Mouse (Mus musculus) embryo, embryonic 10.5 days (tissue): ENCODE results near the gene Stub1.
A peak's percentile ranks its signal among the peaks of the same experiment; 100 is the strongest.
"Not testable (repeated sequence)": the region's sequence is repeated elsewhere in the genome, so short reads cannot be mapped to it uniquely, and the experiment has no call there.

ENCODE experiments used
- DNase-seq: peaks from one replicate; pipeline ENCODE4 v3.0.0-alpha.2; 2015; ENCODE audit warnings: low spot score

Stub1 gene

DNA sequence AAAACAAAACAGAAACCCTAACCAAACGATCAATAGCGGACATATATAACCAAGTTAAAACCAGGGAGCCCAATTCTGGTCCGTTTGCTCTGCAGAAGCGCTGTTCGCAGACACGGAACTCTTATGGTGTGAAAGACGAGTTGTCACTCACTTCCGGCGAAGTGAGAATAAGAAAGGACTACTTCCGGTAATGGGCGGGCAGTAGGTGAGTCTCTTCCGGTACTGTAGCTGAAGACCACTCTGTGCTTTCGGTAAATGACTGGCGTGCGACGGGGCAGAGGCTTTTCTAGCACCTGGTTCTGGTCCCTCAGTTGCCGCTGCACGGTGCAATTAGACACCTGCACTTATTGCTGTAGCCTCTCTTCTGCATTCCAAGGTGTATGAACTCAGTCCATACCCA lies 9.8 kb downstream of the Stub1 start, which contains the start of gene Wdr24:
TSS of gene Wdr24 (plus strand) at position 176 of the 400 bp plus-strand sequence.
- peak; percentile 95 for DNase-seq

- no peak for DNase-seq
Observed at GRCm38 (mm10) chr17:25818851-25819780, 14.1 kb downstream of the Stub1 start.

DNA sequence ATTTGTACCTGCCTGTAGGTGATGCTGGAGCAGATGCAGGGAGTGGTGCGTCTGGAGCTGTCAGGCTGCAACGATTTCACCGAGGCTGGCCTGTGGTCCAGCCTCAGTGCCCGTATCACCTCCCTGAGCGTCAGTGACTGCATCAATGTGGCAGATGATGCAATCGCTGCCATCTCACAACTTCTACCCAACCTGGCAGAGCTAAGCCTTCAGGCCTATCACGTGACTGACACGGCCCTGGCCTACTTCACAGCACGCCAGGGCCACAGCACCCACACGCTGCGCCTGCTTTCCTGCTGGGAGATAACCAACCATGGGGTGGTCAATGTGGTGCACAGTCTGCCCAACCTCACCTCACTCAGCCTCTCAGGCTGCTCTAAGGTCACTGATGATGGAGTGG lies 15.5 kb downstream of the Stub1 start:
- DNase-seq, result no peak

GRCm38 (mm10) chr17:25813471-25813870 lies 19.7 kb downstream of the Stub1 start:
- DNase-seq, result peak; percentile 90

DNA sequence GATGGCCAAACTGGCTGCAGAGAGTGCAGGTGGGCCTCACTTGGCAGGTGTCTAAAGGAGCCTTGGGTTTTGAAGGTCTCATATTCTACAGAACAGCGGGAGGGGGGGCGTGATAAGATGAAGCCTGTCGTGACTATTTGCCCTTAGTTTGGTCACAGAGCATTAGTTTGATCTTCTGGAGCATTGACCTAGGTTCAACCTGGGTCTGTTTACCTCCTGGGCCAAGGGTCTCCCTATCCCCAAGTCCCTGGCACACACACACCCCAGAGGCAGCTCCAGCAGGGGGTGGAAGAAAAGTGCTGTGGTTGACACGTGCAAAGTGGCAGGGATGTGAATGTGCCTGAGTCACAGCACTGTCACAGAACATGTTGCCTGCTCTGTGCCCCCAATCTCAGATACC lies 22.3 kb downstream of the Stub1 start:
- no peak for DNase-seq

GRCm38 (mm10) chr17:25809606-25810340 lies 23.4 kb downstream of the Stub1 start:
- peak; percentile 46 for DNase-seq

DNA sequence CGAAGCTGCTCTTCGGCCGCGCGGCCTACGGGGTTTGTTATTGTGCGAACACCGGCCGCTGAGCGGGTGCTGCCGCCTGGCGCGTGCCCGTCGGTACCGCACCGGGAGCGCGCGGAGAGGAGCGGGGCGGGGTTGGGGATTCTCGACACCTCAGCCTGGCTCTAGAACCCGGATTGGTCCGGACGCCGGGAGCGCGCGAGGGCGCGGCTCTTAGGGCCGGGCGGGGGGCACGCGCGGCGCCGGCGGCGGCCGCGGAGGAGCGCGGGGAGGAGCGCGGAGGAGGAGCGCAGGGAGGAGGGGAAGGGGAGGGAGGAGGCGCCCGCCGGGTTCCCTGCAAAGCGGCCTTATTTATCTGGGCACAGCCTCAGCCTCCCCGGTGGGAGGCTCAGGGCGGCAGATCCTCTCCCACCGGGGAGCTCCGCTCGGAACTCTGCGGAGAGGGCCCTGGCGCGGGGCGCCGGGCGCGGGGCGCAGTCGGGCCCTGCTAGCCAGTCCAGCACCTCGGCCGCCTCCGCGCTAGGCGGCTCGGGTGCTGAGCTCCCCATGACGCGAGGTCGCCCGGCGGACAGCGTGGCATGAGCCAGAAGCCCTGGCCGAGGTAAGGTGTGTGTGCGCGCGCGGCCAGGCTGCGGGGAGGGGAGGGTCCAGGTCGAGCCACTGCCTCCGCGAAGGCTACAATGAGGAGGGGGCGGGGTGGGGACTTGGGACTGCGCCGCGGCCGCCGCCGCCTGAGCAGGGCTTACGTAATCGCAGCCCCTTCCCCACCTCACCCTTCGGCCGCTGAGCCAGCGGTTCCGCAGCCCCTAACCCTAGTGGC lies 24.2 kb downstream of the Stub1 start, which contains the start of gene Fbxl16:
TSS of gene Fbxl16 (plus strand) at position 297 of the 817 bp plus-strand sequence.
- DNase-seq, result peak; percentile 90

GRCm38 (mm10) chr17:25808028-25808427 lies 25.2 kb downstream of the Stub1 start:
- no peak for DNase-seq

DNA sequence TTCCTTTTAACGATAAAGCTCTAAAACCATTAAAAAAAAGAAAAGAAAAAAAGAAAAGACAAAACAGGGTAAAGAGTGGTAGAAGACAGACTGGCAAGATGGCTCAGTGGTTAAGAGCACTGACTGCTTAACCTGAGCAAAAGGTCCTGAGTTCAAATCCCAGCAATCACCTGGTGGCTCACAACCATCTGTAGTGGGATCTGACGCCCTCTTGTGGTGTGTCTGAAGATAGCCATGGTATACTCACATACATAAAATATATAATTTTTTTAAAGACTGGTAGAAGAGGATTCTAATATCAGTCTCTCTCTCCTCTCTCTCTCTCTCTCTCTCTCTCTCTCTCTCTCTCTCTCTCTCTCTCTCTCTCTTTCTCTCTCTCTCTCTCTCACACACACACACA lies 25.8 kb downstream of the Stub1 start:
- DNase-seq, result not testable (repeated sequence)

GRCm38 (mm10) chr17:25806507-25806906 lies 26.7 kb downstream of the Stub1 start:
- no peak for DNase-seq

GRCm38 (mm10) chr17:25802825-25803517 lies 30.2 kb downstream of the Stub1 start:
- DNase-seq, result peak; percentile 89

DNA sequence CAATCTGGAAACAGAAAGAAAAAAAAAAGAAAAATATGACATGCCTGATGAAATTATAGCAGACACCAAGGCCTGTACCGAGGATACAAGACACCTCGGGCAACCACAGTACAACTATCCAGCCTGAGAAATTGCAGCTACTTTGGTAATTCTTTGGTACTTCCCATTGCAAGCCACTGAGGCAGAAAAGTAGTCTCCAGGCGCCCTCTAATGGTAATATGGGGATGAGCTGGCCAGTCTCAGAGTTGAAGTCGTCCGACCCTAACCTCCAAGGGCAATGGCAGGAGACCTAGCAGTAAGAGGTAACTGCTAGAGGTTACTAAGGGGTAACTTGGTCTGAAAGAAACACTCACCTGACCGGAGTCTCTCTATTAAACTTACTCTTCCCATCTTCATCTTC lies 32.2 kb downstream of the Stub1 start:
- peak; percentile 93 for DNase-seq

- peak; percentile 97 for DNase-seq
Observed at GRCm38 (mm10) chr17:25796951-25797369, 36.2 kb downstream of the Stub1 start, which contains the start of gene Metrn. Gene Metrn, minus strand, starts transcription at chr17:25797136.

DNA sequence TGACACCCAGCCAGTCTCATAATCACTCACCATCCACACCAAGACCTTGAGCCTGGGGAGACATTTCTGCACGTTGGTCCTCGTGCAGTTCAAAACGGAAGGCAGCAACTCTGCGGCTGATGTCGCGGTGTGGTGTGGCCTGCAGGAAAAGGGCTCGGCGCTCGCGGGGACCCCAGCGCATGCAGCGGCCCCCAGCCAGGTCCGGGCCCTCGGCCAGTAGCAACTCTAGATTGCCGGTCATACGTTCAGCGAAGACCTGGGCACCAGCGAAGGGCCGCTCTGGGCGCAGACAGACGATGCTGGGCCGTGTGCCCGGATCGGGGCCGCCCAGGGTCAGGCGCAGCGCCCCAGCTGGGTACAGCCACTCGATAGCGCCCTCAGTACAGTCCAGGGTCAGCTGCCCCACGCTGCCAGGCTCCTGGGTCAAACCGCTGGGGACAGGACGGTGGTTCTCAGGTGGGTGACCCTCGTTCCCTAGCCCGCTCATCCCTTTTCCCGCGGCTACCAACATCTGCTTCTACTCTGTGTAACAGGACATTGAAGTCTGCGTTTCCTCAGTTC lies 36.9 kb downstream of the Stub1 start:
- DNase-seq, result no peak

DNA sequence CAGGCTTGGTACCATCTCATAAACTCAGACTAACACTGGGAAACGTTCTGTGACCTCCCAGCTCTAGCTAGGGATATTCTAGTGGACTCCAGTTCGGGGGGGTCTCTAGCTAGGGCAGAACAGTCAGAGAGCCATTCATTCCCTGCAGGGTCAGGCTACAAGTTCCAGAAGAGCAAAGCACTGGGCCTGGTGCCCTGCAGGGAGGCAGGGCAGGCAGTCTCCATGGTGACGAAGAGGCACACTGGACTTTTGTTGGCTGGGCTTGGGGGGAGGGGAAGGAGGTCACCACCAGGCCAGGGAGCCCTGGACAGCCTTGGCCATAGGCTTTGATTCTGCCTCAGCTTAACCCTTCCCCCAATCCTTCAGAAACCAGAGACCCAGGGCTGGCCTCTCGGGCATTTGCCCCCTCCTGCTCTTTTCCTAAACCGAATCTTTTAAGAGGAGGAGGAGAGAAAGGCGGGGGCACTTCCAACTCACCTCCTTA lies 37.6 kb downstream of the Stub1 start, which contains the start of gene AC134908.4:
TSS of gene AC134908.4 (minus strand) at position 51 of the 484 bp plus-strand sequence.
- peak; percentile 97 for DNase-seq

DNA sequence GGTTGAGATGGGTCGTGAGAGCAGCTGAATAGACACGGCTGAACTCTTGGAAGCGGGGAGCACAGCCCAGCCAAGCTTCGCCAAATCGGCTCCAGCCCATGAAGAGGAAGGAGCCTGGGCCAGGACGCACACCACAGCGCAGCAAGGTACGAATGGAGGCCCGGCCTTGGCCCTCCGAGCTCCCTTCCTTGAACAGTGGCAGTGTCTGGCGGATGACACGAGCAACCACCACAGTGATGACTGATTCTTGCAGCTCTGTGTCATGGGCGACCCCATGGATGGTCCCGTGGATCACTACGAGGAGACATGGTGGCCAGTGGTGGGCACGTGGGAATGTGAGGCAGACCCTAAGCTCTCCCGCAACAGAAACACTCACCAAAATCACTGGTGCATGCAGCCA lies 38.2 kb downstream of the Stub1 start:
- DNase-seq, result no peak

DNA sequence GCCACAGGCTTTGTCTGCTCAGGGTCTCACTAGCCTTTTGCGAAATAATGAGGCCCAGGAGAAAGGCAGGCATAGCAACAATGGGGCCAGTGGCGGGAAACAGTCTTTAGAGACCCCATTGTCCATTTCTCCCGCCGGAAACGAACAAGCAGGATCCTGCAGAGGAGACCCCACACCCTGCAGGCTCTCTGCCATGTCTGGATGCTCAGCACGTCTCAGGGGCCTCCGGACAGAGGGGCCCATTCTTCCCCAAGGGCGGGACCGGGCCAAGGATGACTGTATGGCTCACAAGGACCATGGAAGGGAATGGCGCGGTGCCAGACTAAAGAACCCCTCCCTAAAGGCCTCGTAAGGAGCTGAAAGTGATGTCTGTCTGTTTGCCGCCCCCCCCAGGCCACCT lies 39.0 kb downstream of the Stub1 start:
- peak; percentile 70 for DNase-seq

GRCm38 (mm10) chr17:25792615-25793014 lies 40.6 kb downstream of the Stub1 start, which contains the start of gene Fam173a:
Gene Fam173a, minus strand, starts transcription at chr17:25792901.
- peak; percentile 82 for DNase-seq

DNA sequence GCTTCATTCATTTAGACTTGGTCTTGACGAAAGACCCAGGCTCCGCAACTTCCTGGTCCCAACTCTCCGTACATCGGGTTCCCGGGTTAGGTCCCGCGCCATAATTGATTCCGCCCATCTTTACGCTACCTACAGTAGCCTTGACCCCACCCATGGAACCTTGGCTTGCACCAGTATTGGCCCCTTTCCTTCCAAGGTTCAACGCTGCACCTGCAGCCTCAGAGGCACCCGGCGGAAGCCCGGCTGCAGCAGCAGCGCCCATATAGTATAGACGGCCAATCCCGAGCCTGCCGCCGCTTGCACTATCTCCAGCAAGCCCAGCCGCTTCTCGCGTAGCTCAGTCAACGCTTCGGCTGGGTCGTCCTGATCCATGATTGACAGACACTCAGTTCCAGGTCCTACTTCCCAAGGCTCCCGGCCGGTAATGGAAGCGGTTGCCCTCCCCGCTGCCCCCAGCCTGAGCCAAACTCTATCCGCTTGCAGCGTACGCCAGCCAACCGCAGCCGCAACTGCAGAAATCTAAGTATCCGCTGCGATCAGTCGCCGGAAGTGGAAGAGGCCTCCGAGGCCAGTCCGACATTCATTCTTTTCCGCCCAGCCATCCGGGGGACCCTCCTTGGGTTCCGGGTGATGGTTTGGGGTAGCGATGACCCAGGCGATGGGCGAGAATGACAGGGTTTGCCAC lies 41.2 kb downstream of the Stub1 start:
- DNase-seq, result peak; percentile 89

GRCm38 (mm10) chr17:25791320-25791842 lies 41.8 kb downstream of the Stub1 start:
- DNase-seq, result no peak
